Mouse (Mus musculus) monocyte, adult 2 months (primary cell): ENCODE measurements around the gene Sort1.
A peak's percentile ranks its signal among the peaks of the same experiment; 100 is the strongest.

Experiments
- DNase-seq, 2 experiments: peaks; one replicate each; pipeline ENCODE4 v3.0.0; 2022; ENCODE audit warnings: low spot score in 2 of 2, low read depth in 1 of 2

Sort1 gene

DNA sequence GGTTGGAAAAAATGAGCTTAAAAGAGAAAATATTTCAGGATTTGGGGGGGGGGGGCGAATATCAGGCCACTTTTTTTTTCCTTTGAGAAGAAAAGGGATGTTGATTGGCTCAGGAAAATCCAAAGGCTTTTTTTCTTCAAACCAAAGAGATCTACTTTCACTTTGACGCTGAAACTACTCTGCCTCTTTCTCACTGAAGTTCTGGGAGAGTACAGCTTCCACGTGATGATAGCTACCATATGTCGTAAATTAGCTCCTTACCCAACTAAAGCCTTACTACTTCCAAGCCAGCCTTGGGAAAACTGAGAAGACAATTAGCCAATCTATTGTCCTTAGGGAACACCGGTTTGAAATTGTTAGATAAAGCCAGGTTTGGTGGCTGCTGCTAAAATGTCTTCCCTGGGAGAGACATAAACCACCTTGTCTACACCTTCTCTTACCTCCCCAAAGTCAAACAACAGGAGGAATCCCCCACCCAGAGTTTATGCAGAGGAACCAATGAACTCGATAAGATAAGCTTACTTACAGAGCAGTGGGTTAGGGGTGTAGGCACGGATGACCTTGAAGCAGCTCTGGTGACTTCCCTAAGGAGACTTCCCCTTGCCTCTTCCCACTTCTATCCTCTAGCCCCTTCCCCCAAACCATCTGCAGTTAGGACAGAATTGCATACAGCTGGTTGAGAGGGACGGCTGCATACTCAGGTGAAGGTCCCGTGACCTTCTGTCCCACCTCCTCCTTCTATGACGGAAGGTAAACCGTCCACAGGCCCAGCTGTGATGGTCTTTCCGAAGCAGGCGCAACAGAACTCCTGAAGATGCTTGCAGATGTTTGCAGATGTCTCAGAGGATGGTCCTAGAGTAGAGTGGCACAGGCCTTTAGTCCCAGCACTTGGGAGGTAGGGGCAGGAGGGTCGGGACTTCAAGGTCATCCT is 98.3 kb downstream of the Sort1 start:
- DNase-seq = no peak

GRCm38 (mm10) chr3:108383485-108384354 is 99.8 kb downstream of the Sort1 start, which contains the start of gene Psrc1:
TSS of gene Psrc1 (plus strand) at chr3:108383839.
- peak; percentile 14 to 34 for DNase-seq

GRCm38 (mm10) chr3:108384425-108384824 is 100.5 kb downstream of the Sort1 start:
- no peak for DNase-seq

- no peak for DNase-seq
Observed at GRCm38 (mm10) chr3:108386186-108386585, 102.3 kb downstream of the Sort1 start.

DNA sequence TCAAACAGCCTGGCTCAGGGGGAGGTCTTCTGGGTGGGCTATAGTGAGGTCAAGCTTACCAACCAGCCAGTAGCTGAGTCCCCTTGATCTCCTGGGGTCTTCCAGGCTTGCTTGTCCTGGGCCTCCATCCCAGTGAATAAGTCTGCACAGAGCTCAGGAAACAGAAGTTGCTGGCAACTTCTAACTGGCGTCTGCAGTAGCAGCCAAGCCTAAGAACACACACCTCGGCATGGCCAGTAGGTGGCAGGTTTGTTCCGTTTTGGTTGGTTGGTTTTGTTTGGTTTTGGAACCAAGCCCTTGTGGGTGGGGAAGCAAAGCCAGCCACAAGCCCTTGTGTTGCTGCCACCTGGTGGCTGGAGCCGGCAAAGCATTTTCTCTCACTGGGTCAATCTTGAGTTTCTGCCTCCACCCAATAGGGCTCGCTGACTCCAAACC is 105.2 kb downstream of the Sort1 start:
- peak; percentile 93 to 94 for DNase-seq

- DNase-seq = no peak
Observed at GRCm38 (mm10) chr3:108392299-108392698, 108.4 kb downstream of the Sort1 start.

DNA sequence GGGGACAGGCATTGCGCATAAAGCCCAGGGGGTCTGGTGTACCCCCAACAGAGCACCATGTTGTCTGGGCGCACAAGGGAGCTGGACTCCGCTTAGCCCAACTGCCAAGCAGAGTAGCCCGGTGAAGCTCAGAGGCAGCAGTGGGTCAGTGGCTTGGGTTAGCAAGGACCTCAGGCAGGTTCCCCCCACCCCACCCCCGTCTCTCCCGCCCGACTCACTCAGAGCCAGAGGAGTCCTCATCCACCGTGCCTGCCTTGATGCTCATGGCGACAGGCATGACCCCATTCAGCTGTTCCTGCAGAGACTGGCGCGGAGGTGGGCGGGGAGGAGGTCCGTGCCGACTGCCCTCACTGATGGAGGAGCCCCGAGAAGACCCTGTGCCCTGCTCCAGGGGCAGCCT is 108.9 kb downstream of the Sort1 start:
- DNase-seq = no peak

- DNase-seq = no peak
Observed at GRCm38 (mm10) chr3:108398281-108398680, 114.4 kb downstream of the Sort1 start.

GRCm38 (mm10) chr3:108400442-108400841 is 116.6 kb downstream of the Sort1 start:
- no peak for DNase-seq

DNA sequence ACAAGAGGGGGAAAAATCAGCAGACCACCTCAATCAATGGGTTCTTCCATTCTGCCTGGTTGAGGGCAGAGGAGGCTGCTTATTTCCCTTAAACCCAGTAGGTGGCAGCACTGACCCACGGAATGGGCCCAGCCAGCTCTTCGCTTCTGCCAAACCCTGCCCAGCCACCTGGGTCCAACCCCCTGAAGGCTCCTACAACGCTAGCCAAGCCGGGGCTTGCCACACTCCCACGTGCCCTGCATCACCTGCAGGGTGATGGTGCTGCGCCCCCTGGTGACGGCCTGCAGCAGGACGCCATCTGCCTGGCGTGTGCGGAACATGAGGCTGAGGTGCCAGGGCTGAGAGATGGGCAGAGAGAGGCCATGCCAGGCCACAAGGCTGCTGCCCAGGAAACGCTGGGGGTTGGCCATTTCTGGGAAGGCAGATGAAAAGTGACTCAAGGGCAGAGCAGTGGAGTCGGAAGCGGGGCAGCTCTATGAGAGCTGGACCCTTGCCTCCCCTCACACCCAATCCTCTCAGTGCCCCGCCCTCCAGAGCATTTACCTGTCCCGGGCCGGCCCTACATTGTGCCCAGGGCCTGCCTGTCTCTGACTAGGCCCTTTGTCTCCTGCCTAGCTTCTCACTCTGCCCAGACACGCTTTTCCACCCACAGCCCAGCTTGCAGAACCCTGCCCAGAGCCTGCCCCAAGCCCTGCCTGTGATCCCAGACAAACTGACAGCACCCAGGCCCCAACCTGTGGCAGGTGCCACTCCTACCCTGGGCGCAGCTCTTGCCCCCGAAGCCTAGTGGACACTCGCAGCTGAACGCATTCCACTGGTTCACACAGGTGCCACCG is 118.0 kb downstream of the Sort1 start:
- DNase-seq = peak; percentile 48 to 69

GRCm38 (mm10) chr3:108402528-108402920 is 118.6 kb downstream of the Sort1 start:
- DNase-seq = no peak

DNA sequence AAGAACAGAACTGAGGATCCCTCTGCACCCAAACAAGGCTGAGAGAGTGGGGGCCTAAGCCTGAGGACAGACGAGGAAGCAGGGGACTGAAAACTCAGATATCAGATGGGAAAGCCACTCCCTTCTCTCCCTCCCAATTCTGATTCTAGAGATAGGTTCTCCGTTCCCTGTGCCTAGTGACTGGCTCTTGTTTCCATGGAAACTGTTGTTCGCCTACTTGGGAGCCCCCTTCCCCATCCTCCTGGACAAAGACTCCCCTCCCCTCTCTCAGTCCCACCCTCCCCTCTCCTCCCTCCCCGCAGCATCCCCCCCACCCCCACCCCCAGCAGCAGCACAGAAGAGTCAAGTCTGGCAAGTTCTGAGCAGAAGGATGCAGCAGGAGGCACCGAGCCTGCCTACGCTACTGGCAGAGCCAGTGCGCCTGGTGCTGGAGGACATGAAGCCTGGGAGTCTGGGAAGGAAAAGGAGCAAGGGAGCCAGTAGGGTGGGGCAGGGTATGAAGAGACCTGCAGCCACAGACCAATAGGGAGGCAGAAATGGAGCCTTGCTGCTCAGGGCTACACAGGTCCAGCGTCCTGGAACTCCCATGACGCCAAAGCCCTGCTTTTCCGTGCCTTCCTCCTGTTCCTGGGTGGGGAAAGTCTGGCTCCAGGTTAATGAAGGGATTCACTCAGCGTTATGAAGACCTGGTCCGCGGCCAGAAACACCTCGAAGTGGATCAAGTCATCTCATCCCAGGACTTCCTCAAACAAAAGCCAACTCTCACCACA is 121.8 kb downstream of the Sort1 start:
- no peak for DNase-seq

- no peak for DNase-seq
Observed at GRCm38 (mm10) chr3:108406306-108406885, 122.5 kb downstream of the Sort1 start.

- no peak for DNase-seq
Observed at GRCm38 (mm10) chr3:108408517-108409008, 124.7 kb downstream of the Sort1 start.

GRCm38 (mm10) chr3:108409656-108410358 is 125.9 kb downstream of the Sort1 start:
- no peak for DNase-seq

DNA sequence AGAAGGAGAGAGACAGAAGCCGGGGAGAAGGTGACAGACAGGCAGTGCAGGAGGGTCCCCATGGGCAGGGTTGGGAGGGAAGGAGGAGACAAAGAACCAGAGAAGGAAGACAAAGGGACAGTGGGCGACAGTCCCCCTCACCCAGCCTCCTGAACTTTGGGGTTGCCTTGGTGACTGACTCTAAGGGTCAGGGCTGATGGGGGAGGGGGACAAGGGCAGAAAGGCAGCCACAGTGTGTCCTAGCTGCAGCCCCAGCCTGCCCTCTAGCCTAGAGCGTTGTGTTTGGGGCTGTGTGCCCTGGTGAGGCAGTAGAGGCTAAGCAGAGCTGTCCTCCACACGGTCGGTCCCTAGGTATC is 126.5 kb downstream of the Sort1 start:
- no peak for DNase-seq
